Comparison of ENCODE assay signal across 8 mouse cellular contexts in genomic region chr6:127079867-127080731, GRCm38 (mm10). TPM values are rescaled to one million over a fixed set of nuclear protein-coding genes. Genes with fewer than 3 reads are reported as not detected.
A peak's percentile ranks its signal among the peaks of the same experiment; 100 is the strongest.
DNase-seq lines count a peak whose midpoint lies in the region; ATAC-seq and TF ChIP-seq lines count a peak whose summit lies in the region.

No protein-coding gene starts in this region.

- H3K4me1 ChIP-seq in embryonic facial prominence, embryonic 14.5 days (ENCODE audit: control insufficient read depth, insufficient read depth, low read length): no peaks in the 10 kb centered on the region
- H3K4me1 ChIP-seq in liver, postnatal 0 days (ENCODE audit: insufficient read depth): 0 out of 2 replicates have a peak, but pooled peaks cover 2% of the 10 kb centered on the region
- H3K4me1 ChIP-seq in neural tube, embryonic 13.5 days (replicated peaks): peaks cover 9% of the 10 kb centered on the region

- DNase-seq in ES-CJ7 (ENCODE audit: low read depth, low spot score) (peak; percentile 92), MN1 (ENCODE audit: low spot score) (no peak)
- DNase-seq in adrenal gland, postnatal 36 days: peak; percentile 65 to 73
- peak; percentile 87 for DNase-seq in embryonic facial prominence, embryonic 14.5 days (ENCODE audit: low spot score)
- peak; percentile 38 to 42 for DNase-seq in heart, postnatal 14 days
- DNase-seq in layer of hippocampus, adult 2 months (ENCODE audit: low spot score in 2 of 2): peak; percentile 57 to 60
- peak; percentile 45 for DNase-seq in liver, postnatal 0 days

- peaks cover 13% of the 10 kb centered on the region for H3K27me3 ChIP-seq in embryonic facial prominence, embryonic 14.5 days (replicated peaks; ENCODE audit: control insufficient read depth, insufficient read depth, low read length)
- H3K27me3 ChIP-seq in liver, postnatal 0 days (ENCODE audit: insufficient read depth, low read length): peaks cover 31% of the 10 kb centered on the region
- H3K27me3 ChIP-seq in neural tube, embryonic 13.5 days: peaks cover 22% of the 10 kb centered on the region

- intact Hi-C loops in heart, postnatal 14 days (cut with DNase I): no loop called here

- H3K4me2 ChIP-seq in embryonic facial prominence, embryonic 14.5 days (ENCODE audit: low read depth, low read length): peak overlapping the region; percentile 97
- H3K4me2 ChIP-seq in liver, postnatal 0 days (ENCODE audit: low read depth, low read length): peak overlapping the region; percentile 62
- peak overlapping the region; percentile 93 for H3K4me2 ChIP-seq in neural tube, embryonic 13.5 days

- H3K4me3 ChIP-seq in embryonic facial prominence, embryonic 14.5 days (ENCODE audit: low read depth, low read length): peak overlapping the region; percentile 62
- peak overlapping the region; percentile 75 for H3K4me3 ChIP-seq in layer of hippocampus, adult 2 months
- peak overlapping the region; percentile 43 for H3K4me3 ChIP-seq in liver, postnatal 0 days (ENCODE audit: low read depth, low read length)
- H3K4me3 ChIP-seq in neural tube, embryonic 13.5 days: peak overlapping the region; percentile 61

- no peaks in the 10 kb centered on the region for H3K9me3 ChIP-seq in embryonic facial prominence, embryonic 14.5 days (ENCODE audit: control insufficient read depth, low read length)
- H3K9me3 ChIP-seq in liver, postnatal 0 days (ENCODE audit: low read length): no peaks in the 10 kb centered on the region
- H3K9me3 ChIP-seq in neural tube, embryonic 13.5 days: no peaks in the 10 kb centered on the region

- ATAC-seq in embryonic facial prominence, embryonic 14.5 days (ENCODE audit: low read depth): peak; percentile 86
- no peak for ATAC-seq in liver, postnatal 0 days
- peak; percentile 96 for ATAC-seq in neural tube, embryonic 13.5 days (ENCODE audit: low read depth)

- peak; percentile 79 for TF ChIP-seq CTCF in layer of hippocampus, adult 2 months (conservative IDR thresholded peaks at IDR 0.05)
- peak; percentile 47 for TF ChIP-seq CTCF in liver, postnatal 0 days (IDR thresholded peaks at IDR 0.05; ENCODE audit: low read depth)

- peak overlapping the region; percentile 49; the same call in 1 of the 2 replicates for H3K27ac ChIP-seq in embryonic facial prominence, embryonic 14.5 days (replicated peaks; ENCODE audit: low read depth, low read length)
- H3K27ac ChIP-seq in layer of hippocampus, adult 2 months: peak overlapping the region; percentile 81
- H3K27ac ChIP-seq in liver, postnatal 0 days (ENCODE audit: low read depth): no peak overlapping the region
- peak overlapping the region; percentile 88 for H3K27ac ChIP-seq in neural tube, embryonic 13.5 days (replicated peaks)

- WGBS in embryonic facial prominence, embryonic 14.5 days: 1% methylated on average over 38 of the region's 59 CpGs
- whole genome bisulfite sequencing in liver, postnatal 0 days (ENCODE audit: insufficient replicate concordance): 5% methylated on average over 55 of the region's 59 CpGs
- WGBS in neural tube, embryonic 13.5 days: 1% methylated on average over 48 of the region's 59 CpGs

- peak overlapping the region; percentile 77 for H3K9ac ChIP-seq in embryonic facial prominence, embryonic 14.5 days (ENCODE audit: low read depth, low read length)
- H3K9ac ChIP-seq in liver, postnatal 0 days (replicated peaks): no peak overlapping the region
- H3K9ac ChIP-seq in neural tube, embryonic 13.5 days: peak overlapping the region; percentile 86

- no peak for TF ChIP-seq EP300 in liver, postnatal 0 days (IDR thresholded peaks at IDR 0.05; ENCODE audit: low read depth)

- H3K36me3 ChIP-seq in embryonic facial prominence, embryonic 14.5 days (ENCODE audit: control insufficient read depth, insufficient read depth, low read length): no peaks in the 10 kb centered on the region
- H3K36me3 ChIP-seq in liver, postnatal 0 days (replicated peaks; ENCODE audit: insufficient read depth, low read length): no peaks in the 10 kb centered on the region
- H3K36me3 ChIP-seq in neural tube, embryonic 13.5 days: no peaks in the 10 kb centered on the region

RNA-seq across cellular contexts. Expression of gene Fgf23, which starts 7.4 kb away (rescaled TPM):
- total RNA-seq in adrenal gland, postnatal 36 days (2021): not detected
- not detected in 2 replicates for polyA plus RNA-seq in embryonic facial prominence, embryonic 14.5 days (2014; fragmentation: Nextera tagmentation; extraction: Ambion mirVana)
- total RNA-seq in heart, postnatal 14 days (2021): not detected
- under 1 TPM; 0.25 to 0.46 TPM for total RNA-seq in layer of hippocampus, adult 2 months (2021)
- not detected in 2 replicates for polyA plus RNA-seq in liver, postnatal 0 days (2015; fragmentation: Nextera tagmentation; extraction: Ambion mirVana)
- not detected in 2 replicates for polyA plus RNA-seq in neural tube, embryonic 13.5 days (2015; fragmentation: Nextera tagmentation; extraction: Ambion mirVana)

RNA-seq across cellular contexts. Expression of gene Tigar, which starts 29.3 kb away (rescaled TPM):
- total RNA-seq in adrenal gland, postnatal 36 days (2021): 10 to 100 TPM; 18.4 to 22.3 TPM
- polyA plus RNA-seq in embryonic facial prominence, embryonic 14.5 days (2014; fragmentation: Nextera tagmentation; extraction: Ambion mirVana): 1.8 and 3.3 TPM in 2 replicates
- total RNA-seq in heart, postnatal 14 days (2021): 10 to 100 TPM; 38.0 to 44.5 TPM
- 10 to 100 TPM; 25.6 to 27.3 TPM for total RNA-seq in layer of hippocampus, adult 2 months (2021)
- polyA plus RNA-seq in liver, postnatal 0 days (2015; fragmentation: Nextera tagmentation; extraction: Ambion mirVana): 0.88 and 1.2 TPM in 2 replicates
- polyA plus RNA-seq in neural tube, embryonic 13.5 days (2015; fragmentation: Nextera tagmentation; extraction: Ambion mirVana): 6.2 and 7.1 TPM in 2 replicates
